Comparison of ENCODE assay signal across 8 mouse cellular contexts in genomic region chr3:116251481-116252254, GRCm38 (mm10). TPM values are rescaled to one million over a fixed set of nuclear protein-coding genes. Genes with fewer than 3 reads are reported as not detected.
DNase-seq lines count a peak whose midpoint lies in the region; ATAC-seq and TF ChIP-seq lines count a peak whose summit lies in the region.

No protein-coding gene starts in this region.

- no peak for TF ChIP-seq CTCF in G1E (IDR thresholded peaks at IDR 0.05; ENCODE audit: low read depth, low read length)

- ATAC-seq in G1E (ENCODE audit: extremely low read depth, insufficient number of reproducible peaks, low FRiP score, poor library complexity, severe bottlenecking) = no peak
- peak; percentile 65 for ATAC-seq in forebrain, embryonic 15.5 days (replicated peaks)
- no peak for ATAC-seq in activated CD4-positive, CD25-positive, alpha-beta regulatory T cell, adult 4 months

- H3K4me1 ChIP-seq in G1E (ENCODE audit: insufficient read depth, low read depth, low read length) = no peaks in the 10 kb centered on the region
- H3K4me1 ChIP-seq in forebrain, embryonic 15.5 days = peaks cover 30% of the 10 kb centered on the region

- H3K9ac ChIP-seq in forebrain, embryonic 15.5 days (replicated peaks) = peak overlapping the region; percentile 46

- WGBS in forebrain, embryonic 15.5 days = under 1% methylated on average over 77 of the region's 86 CpGs

- peak; percentile 9 for DNase-seq in G1E (ENCODE audit: low spot score)
- peak; percentile 19 for DNase-seq in cerebellum, adult 11 months
- peak; percentile 35 for DNase-seq in heart, postnatal 4 days
- peak; percentile 26 to 30 for DNase-seq in layer of hippocampus, postnatal 36 days
- DNase-seq in lung, postnatal 10 days = peak; percentile 27
- DNase-seq in retina, embryonic 14.5 days (ENCODE audit: low spot score) = peak; percentile 59

- H3K4me3 ChIP-seq in G1E (ENCODE audit: low read depth, low read length) = no peak overlapping the region
- peak overlapping the region; percentile 57 for H3K4me3 ChIP-seq in forebrain, embryonic 15.5 days

- H3K27ac ChIP-seq in forebrain, embryonic 15.5 days (replicated peaks) = peak overlapping the region; percentile 80

- no peaks in the 10 kb centered on the region for H3K36me3 ChIP-seq in G1E (replicated peaks)
- H3K36me3 ChIP-seq in forebrain, embryonic 15.5 days = no peaks in the 10 kb centered on the region

- peaks cover 3% of the 10 kb centered on the region; the same call in 1 of the 2 replicates for H3K27me3 ChIP-seq in G1E (ENCODE audit: insufficient read depth, low read length)
- H3K27me3 ChIP-seq in forebrain, embryonic 15.5 days = peaks cover 14% of the 10 kb centered on the region; the same call in 1 of the 2 replicates

- H3K4me2 ChIP-seq in forebrain, embryonic 15.5 days (replicated peaks) = peak overlapping the region; percentile 97

- H3K9me3 ChIP-seq in G1E (replicated peaks) = no peaks in the 10 kb centered on the region
- no peaks in the 10 kb centered on the region for H3K9me3 ChIP-seq in forebrain, embryonic 15.5 days

RNA-seq across cellular contexts. Expression of gene Gpr88, which starts 1.6 kb away (rescaled TPM):
- total RNA-seq in G1E (2014; fragmentation: Nextera tagmentation) = not detected in 2 replicates
- total RNA-seq in G1E (2017) = 0.16 TPM in 1 of 2 replicates, not detected in the other
- not detected in 2 replicates for polyA plus RNA-seq in G1E (2012)
- 15.4 and 18.6 TPM in 2 replicates for polyA plus RNA-seq in forebrain, embryonic 15.5 days (2015; fragmentation: Nextera tagmentation; extraction: Ambion mirVana)
- total RNA-seq in heart, postnatal 4 days (2021) = under 1 TPM; 0.47 to 0.55 TPM
- 1 to 10 TPM; 1.9 to 3.4 TPM for total RNA-seq in layer of hippocampus, postnatal 36 days (2021)
- not detected for polyA plus RNA-seq in activated CD4-positive, CD25-positive, alpha-beta regulatory T cell, adult 4 months (2017; shearing (Covaris generic))

Comparison
In these comparisons a context has a peak if more than half of its experiments do, and no peak if none do; other contexts are left out.
1. DNase-seq: peak in every context shown above with its lines; median percentile 59 in retina, embryonic 14.5 days; 35 in heart, postnatal 4 days; 28 in layer of hippocampus, postnatal 36 days; 27 in lung, postnatal 10 days; 19 in cerebellum, adult 11 months; 9 in G1E.